Mouse (Mus musculus) cerebellum, adult 2 months (tissue): ENCODE measurements around the gene Adam15.

ENCODE experiments used
- CTCF ChIP-seq: fragments of 200-500 bp; IDR thresholded peaks from 2 replicates; pipeline ENCODE4 v1.5.1; 2011; ENCODE audit warnings: low read depth, mild to moderate bottlenecking, control low read depth, low read length, moderate library complexity, borderline replicate concordance; ENCODE audit not compliant: insufficient read depth
- POLR2A ChIP-seq: fragments of 200-500 bp; IDR thresholded peaks from 2 replicates; pipeline ENCODE4 v1.6.1; 2011; ENCODE audit warnings: low read length, control low read depth, borderline replicate concordance; ENCODE audit not compliant: insufficient read depth

DNA sequence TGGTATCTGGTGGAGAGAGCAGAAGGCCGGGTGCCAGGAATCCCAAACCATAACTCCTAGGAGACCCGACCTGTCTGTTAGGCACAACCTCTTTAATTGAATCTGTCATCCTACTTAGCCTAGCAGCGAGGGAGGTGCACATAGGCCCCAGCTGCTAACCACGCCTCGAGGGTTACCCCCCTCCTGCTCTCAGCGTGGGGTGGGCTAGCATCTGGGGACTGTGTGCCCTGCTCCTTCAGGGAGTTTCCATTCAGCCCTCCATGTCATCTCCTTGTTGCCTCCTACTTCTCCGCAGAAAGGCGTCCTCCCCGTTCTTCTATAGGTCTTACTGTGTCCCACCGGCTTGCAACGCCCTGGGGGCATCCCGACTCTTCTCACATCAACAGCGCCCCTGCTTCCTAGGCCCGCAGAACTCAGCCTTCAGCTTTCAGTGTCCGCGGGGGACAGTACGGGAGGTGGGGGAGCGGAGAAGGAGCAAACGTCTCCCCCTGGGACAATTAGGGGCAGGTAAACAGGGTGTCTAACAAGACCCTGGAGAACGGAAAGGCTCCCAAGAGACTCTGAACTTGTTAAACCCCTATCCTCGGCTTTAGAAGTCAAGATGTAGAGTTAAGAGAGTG lies 30.7 kb downstream of the Adam15 start:
- TF ChIP-seq CTCF (no peak), POLR2A (no peak)
